Mouse (Mus musculus) B cell, adult 62 days (primary cell): ENCODE results near the gene Msi1. TPM values are rescaled to one million over a fixed set of nuclear protein-coding genes. Genes with fewer than 3 reads are reported as not detected.

Experiments
- total RNA-seq: library from RNA; stranded (reverse); gene quantifications from 4 replicates; pipeline ENCODE4 v1.2.4, GENCODE M21; 2023

The Msi1 gene
- not detected in 4 replicates for total RNA-seq

GRCm38 (mm10) chr5:115429359-115430186 lies at the start of gene Msi1:
Msi1 (plus strand) TSS chr5:115429599.

GRCm38 (mm10) chr5:115465642-115466420 lies 36.4 kb downstream of the Msi1 start, which contains the start of gene Pla2g1b:
Pla2g1b (plus strand) TSS chr5:115466262.

GRCm38 (mm10) chr5:115483947-115484920 lies 54.8 kb downstream of the Msi1 start, which contains the start of gene Sirt4:
Sirt4 (minus strand) TSS chr5:115484725.

Other genes starting within 250 kb of the Msi1 start
- gene Cabp1, start 235.2 kb upstream of the Msi1 start, total RNA-seq, result 0.29 to 0.79 TPM in 2 of 4 replicates, not detected in the others
- gene Pop5, start 193.8 kb upstream of the Msi1 start, total RNA-seq, result 36.4 to 44.0 TPM (median 37.7 TPM) in 4 replicates
- 134 to 148 TPM (median 145 TPM) in 4 replicates for gene Rnf10, start 156.7 kb upstream of the Msi1 start, total RNA-seq
- 25.8 to 33.2 TPM (median 27.6 TPM) in 4 replicates for gene Coq5, start 149.9 kb upstream of the Msi1 start, total RNA-seq
- 249 to 290 TPM (median 276 TPM) in 4 replicates for gene Dynll1, start 128.6 kb upstream of the Msi1 start, total RNA-seq
- 66.4 to 73.2 TPM (median 69.7 TPM) in 4 replicates for gene Srsf9, start 102.4 kb upstream of the Msi1 start, total RNA-seq
- 7.9 to 10.5 TPM (median 9.3 TPM) in 4 replicates for gene Gatc, start 88.4 kb upstream of the Msi1 start, total RNA-seq
- 15.3 to 20.9 TPM (median 19.2 TPM) in 4 replicates for gene Triap1, start 88.4 kb upstream of the Msi1 start, total RNA-seq
- gene Cox6a1, start 80.6 kb upstream of the Msi1 start, total RNA-seq, result 183 to 211 TPM (median 197 TPM) in 4 replicates
- gene Pla2g1b, start 36.7 kb downstream of the Msi1 start, total RNA-seq, result not detected in 4 replicates
- gene Sirt4, start 55.1 kb downstream of the Msi1 start, total RNA-seq, result 13.4 to 17.4 TPM (median 14.4 TPM) in 4 replicates
- gene Pxn, start 77.1 kb downstream of the Msi1 start, total RNA-seq, result 69.9 to 83.9 TPM (median 79.3 TPM) in 4 replicates
- 1,427 to 1,461 TPM (median 1,435 TPM) in 4 replicates for gene Rplp0, start 129.9 kb downstream of the Msi1 start, total RNA-seq
- 104 to 115 TPM (median 110 TPM) in 4 replicates for gene Gcn1l1, start 135.7 kb downstream of the Msi1 start, total RNA-seq
- 57.3 to 68.7 TPM (median 63.6 TPM) in 4 replicates for gene Rab35, start 202.3 kb downstream of the Msi1 start, total RNA-seq